Mouse (Mus musculus) intestine, embryonic 16.5 days (tissue): ENCODE results near the gene Lmna. TPM values are rescaled to one million over a fixed set of nuclear protein-coding genes. Genes with fewer than 3 reads are reported as not detected.

Experiments used
- ATAC-seq: fragments of 200-750 bp; cut with Nextera tagmentation; 2 replicates; pipeline ENCODE4 v1.8.0; 2017; ENCODE audit warnings: moderate TSS enrichment, moderate library complexity
- H3K27ac ChIP-seq: fragments of 300-500 bp; sonication (generic); 2 replicates; pipeline ENCODE4 v1.5.1; 2014; ENCODE audit warnings: mild to moderate bottlenecking, low read length
- H3K27me3 ChIP-seq: fragments of 300-500 bp; sonication (generic); replicated peaks from 2 replicates; pipeline ENCODE4 v1.6.1; 2014; ENCODE audit warnings: low read length, control low read depth, mixed read lengths; ENCODE audit not compliant: control insufficient read depth, insufficient read depth
- H3K36me3 ChIP-seq: fragments of 300-500 bp; sonication (generic); 2 replicates; pipeline ENCODE4 v1.6.1; 2014; ENCODE audit warnings: low read length, control low read depth; ENCODE audit not compliant: control insufficient read depth, insufficient read depth
- H3K4me1 ChIP-seq: fragments of 300-500 bp; sonication (generic); 2 replicates; pipeline ENCODE4 v1.6.1; 2014; ENCODE audit warnings: low read length, control low read depth, mixed read lengths; ENCODE audit not compliant: control insufficient read depth, insufficient read depth
- H3K4me2 ChIP-seq: fragments of 300-500 bp; sonication (generic); 2 replicates; pipeline ENCODE4 v1.6.1; 2014; ENCODE audit warnings: low read depth, low read length, control low read depth
- H3K4me3 ChIP-seq: fragments of 300-500 bp; sonication (generic); 2 replicates; pipeline ENCODE4 v1.5.1; 2014; ENCODE audit warnings: mild to moderate bottlenecking, low read length
- H3K9ac ChIP-seq: fragments of 300-500 bp; sonication (generic); 2 replicates; pipeline ENCODE4 v1.6.1; 2014; ENCODE audit warnings: low read depth, low read length
- H3K9me3 ChIP-seq: fragments of 300-500 bp; sonication (generic); 2 replicates; pipeline ENCODE4 v1.6.1; 2016; ENCODE audit warnings: low read length, control low read depth; ENCODE audit not compliant: control insufficient read depth
- WGBS: fragments of 180-500 bp; shearing (Covaris S2); extraction: QIAGEN DNeasy Blood & Tissue Kit; methylation state at CpG from one replicate; pipeline ENCODE4 v1.1.7; 2014; 5-methylcytosine and 5-hydroxymethylcytosine counted together
- polyA plus RNA-seq: library from polyadenylated mRNA; unstranded; fragments of >200 nt; fragmentation: Nextera tagmentation; extraction: Ambion mirVana; gene quantifications from 2 replicates; pipeline ENCODE4 v1.2.1, GENCODE M21; 2015

The Lmna gene
- polyA plus RNA-seq, 1 experiment from 2014 or later: 127 TPM

DNA sequence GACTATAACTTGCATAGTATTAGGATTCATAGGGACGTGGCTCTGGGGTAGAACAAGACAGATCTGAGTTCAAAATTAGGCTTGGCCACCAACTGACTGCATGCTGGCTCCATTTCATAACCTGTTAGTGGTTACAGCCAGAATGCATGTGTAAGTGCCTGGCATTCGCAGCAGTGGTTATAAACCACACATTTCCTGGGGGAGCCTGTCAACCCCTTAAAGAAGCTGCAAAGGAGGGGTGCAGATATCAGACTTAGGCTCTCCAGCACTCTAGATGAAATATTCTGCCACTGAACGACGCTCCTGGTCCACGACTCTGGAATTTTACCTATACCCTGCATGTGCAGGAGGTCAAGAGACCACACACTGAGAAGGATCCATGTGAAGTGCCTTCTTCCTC, 57.5 kb downstream of the Lmna start:
- ATAC-seq: no peak
- no peaks in the 10 kb centered on the region for H3K27me3 ChIP-seq
- peaks cover 50% of the 10 kb centered on the region for H3K4me1 ChIP-seq
- H3K9ac ChIP-seq: no peak overlapping the region
- H3K4me3 ChIP-seq: no peak overlapping the region
- no peaks in the 10 kb centered on the region for H3K36me3 ChIP-seq
- WGBS: 64% methylated on average over 5 of the region's 5 CpGs
- no peak overlapping the region for H3K4me2 ChIP-seq
- no peaks in the 10 kb centered on the region for H3K9me3 ChIP-seq
- H3K27ac ChIP-seq: no peak overlapping the region

DNA sequence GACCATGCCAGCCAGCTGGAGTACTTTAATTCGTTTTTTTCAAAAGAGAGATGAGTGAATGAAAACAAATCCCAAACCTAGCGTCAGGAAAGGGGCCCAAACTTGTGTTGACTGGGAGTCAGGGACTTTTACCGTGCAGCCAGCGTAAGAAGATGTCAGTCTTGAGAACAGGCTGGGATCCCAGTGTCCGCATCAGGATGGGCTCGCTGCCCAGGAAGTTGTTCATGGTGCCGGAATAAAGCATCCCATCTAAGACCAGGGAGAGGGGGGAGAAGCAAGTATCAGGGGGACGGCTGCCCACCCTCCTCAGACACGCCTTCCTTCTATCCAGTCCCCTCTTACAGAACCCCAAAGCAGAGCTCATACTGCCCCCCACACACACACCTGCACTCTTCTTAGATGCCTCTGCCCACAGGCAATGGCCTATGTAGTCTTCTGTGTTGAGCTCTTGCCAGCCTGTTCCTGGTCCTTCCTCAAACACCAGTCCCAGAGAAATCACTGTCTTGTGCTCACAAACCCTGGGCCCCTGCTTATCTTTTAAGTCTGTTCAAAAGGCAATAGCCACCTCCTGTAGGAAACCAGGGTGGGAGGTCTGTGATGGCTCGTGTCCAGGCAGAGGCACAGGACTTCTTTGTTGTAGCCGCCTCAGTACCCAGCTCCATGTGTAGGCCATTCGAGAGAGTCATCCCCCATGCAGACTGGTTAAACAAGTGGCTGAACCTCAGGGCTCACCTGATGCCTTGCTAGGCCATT, 59.2 kb downstream of the Lmna start:
- 0 out of 2 replicates have a peak, but pooled peaks have one; percentile 6 for ATAC-seq
- no peaks in the 10 kb centered on the region for H3K27me3 ChIP-seq
- no peaks in the 10 kb centered on the region for H3K36me3 ChIP-seq
- peaks cover 53% of the 10 kb centered on the region for H3K4me1 ChIP-seq
- peak overlapping the region; percentile 27; the same call in 1 of the 2 replicates for H3K27ac ChIP-seq
- no peak overlapping the region for H3K4me2 ChIP-seq
- H3K4me3 ChIP-seq: no peak overlapping the region
- 0 out of 2 replicates have a peak overlapping the region, but pooled peaks have one; percentile 62 for H3K9ac ChIP-seq
- no peaks in the 10 kb centered on the region for H3K9me3 ChIP-seq
- WGBS: 68% methylated on average over 12 of the region's 12 CpGs

DNA sequence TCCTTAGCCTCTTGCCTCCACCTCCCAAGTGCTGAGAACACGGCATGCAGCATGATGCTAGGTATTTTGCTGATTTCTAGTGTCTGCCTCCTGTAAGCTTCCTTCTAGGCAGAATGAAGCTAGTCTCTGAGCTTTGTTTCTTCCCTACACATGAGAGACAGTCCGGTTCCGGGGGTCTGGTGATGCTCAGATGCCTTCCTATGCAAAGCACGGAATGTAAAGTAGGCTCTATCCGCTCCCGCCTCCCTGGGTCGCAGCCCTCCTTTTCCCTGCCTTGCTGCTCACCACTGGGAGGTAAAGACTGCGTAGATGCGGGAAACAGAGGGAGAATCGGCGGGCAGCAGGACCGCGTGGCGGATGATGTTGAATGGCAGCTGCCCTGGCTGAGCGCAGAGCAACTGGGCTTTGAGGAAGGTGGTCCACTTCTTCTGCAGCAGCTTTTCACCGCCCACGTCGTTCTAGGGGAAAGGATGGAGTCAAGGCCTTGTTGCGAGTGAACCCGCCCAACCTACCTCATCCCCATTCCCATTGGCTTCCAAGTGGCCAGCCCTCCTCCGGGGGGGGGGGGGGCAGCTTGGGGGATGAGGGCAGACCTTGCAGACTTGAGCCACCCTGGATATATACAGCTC, 60.2 kb downstream of the Lmna start:
- Histone ChIP-seq H3K4me2 (peak overlapping the region; percentile 55), H3K36me3 (no peaks in the 10 kb centered on the region), H3K27me3 (no peaks in the 10 kb centered on the region), H3K9ac (peak overlapping the region; percentile 62), H3K4me3 (peak overlapping the region; percentile 39), H3K4me1 (peaks cover 50% of the 10 kb centered on the region), H3K27ac (peak overlapping the region; percentile 64), H3K9me3 (no peaks in the 10 kb centered on the region)
- ATAC-seq: no peak
- 23% methylated on average over 21 of the region's 21 CpGs for WGBS

- ATAC-seq: peak; percentile 57
- no peak overlapping the region for H3K4me3 ChIP-seq
- H3K4me1 ChIP-seq: peaks cover 50% of the 10 kb centered on the region
- 67% methylated on average over 8 of the region's 8 CpGs for WGBS
- no peak overlapping the region for H3K4me2 ChIP-seq
- H3K27me3 ChIP-seq: no peaks in the 10 kb centered on the region
- H3K36me3 ChIP-seq: no peaks in the 10 kb centered on the region
- peak overlapping the region; percentile 83 for H3K27ac ChIP-seq
- H3K9me3 ChIP-seq: no peaks in the 10 kb centered on the region
- peak overlapping the region; percentile 43; the same call in 1 of the 2 replicates for H3K9ac ChIP-seq
Measured at GRCm38 (mm10) chr3:88448443-88448842, 61.3 kb downstream of the Lmna start.

- Histone ChIP-seq H3K9me3 (no peaks in the 10 kb centered on the region), H3K36me3 (no peaks in the 10 kb centered on the region), H3K27ac (peak overlapping the region; percentile 83), H3K4me3 (peak overlapping the region; percentile 14; the same call in 1 of the 2 replicates), H3K4me1 (peaks cover 48% of the 10 kb centered on the region), H3K4me2 (no peak overlapping the region), H3K27me3 (no peaks in the 10 kb centered on the region), H3K9ac (peak overlapping the region; percentile 43; the same call in 1 of the 2 replicates)
- 42% methylated on average over 8 of the region's 8 CpGs for WGBS
- ATAC-seq: peak; percentile 67
Measured at GRCm38 (mm10) chr3:88447676-88448183, 62.0 kb downstream of the Lmna start.

DNA sequence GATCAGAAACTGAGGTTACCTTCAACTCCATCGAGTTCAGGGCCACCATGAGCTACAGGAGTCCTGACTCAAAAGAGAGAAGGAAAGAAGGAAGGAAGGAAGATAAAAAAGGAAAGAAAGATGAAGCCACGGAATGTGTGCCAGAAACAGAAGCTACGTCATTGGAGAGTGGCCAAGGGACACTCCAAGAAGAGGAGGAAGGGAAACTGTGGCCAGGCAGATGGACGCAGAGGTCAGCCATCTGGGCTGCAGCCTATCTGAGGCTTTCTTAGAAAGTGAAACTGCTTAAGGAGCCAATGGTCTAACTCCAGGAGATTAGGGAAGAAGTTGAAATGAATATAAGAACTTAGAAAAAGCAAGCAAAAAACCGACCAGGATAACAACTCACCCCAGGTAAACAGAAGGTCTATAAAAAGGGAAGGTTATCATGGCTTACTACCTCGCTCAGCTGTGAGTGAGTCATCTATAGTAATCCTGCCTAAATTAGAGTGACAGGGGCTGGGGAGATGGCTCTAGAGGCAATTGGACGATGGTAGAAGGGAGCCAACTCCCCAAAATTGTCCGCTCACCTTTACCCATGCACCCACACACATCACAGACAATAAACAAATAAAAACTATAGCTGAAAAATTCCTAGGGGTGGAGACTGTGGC, 63.2 kb downstream of the Lmna start:
- WGBS: 53% methylated on average over 8 of the region's 8 CpGs
- Histone ChIP-seq H3K9me3 (no peaks in the 10 kb centered on the region), H3K9ac (no peak overlapping the region), H3K4me1 (peaks cover 50% of the 10 kb centered on the region), H3K27me3 (no peaks in the 10 kb centered on the region), H3K4me3 (no peak overlapping the region), H3K4me2 (no peak overlapping the region), H3K27ac (0 out of 2 replicates have a peak overlapping the region, but pooled peaks have one; percentile 1), H3K36me3 (no peaks in the 10 kb centered on the region)
- ATAC-seq: no peak

GRCm38 (mm10) chr3:88442888-88443287, 66.9 kb downstream of the Lmna start:
- H3K27me3 ChIP-seq: no peaks in the 10 kb centered on the region
- H3K9me3 ChIP-seq: no peaks in the 10 kb centered on the region
- H3K4me2 ChIP-seq: no peak overlapping the region
- H3K4me1 ChIP-seq: peaks cover 27% of the 10 kb centered on the region
- H3K27ac ChIP-seq: peak overlapping the region; percentile 65
- no peak overlapping the region for H3K4me3 ChIP-seq
- H3K36me3 ChIP-seq: no peaks in the 10 kb centered on the region
- 53% methylated on average over 7 of the region's 7 CpGs for WGBS
- peak overlapping the region; percentile 6; the same call in 1 of the 2 replicates for H3K9ac ChIP-seq
- ATAC-seq: peak; percentile 77

GRCm38 (mm10) chr3:88442488-88442887, 67.3 kb downstream of the Lmna start:
- H3K27ac ChIP-seq: peak overlapping the region; percentile 63
- WGBS: 63% methylated on average over 12 of the region's 12 CpGs
- peaks cover 27% of the 10 kb centered on the region for H3K4me1 ChIP-seq
- no peaks in the 10 kb centered on the region for H3K27me3 ChIP-seq
- H3K4me3 ChIP-seq: no peak overlapping the region
- no peaks in the 10 kb centered on the region for H3K9me3 ChIP-seq
- H3K36me3 ChIP-seq: no peaks in the 10 kb centered on the region
- no peak overlapping the region for H3K4me2 ChIP-seq
- ATAC-seq: peak; percentile 44
- H3K9ac ChIP-seq: peak overlapping the region; percentile 6; the same call in 1 of the 2 replicates
